Mouse (Mus musculus): ENCODE data around the gene Wipf1. TPM values are rescaled to one million over a fixed set of nuclear protein-coding genes. Genes with fewer than 3 reads are reported as not detected.
"Not testable (repeated sequence)": the region's sequence is repeated elsewhere in the genome, so short reads cannot be mapped to it uniquely, and the experiment has no call there.

The Wipf1 gene
- total and polyA plus RNA-seq, 3 experiments, result 0.98 to 50.6 (median 7.1) TPM

- H3K36me3 ChIP-seq (replicated peaks), result no peaks in the 10 kb centered on the region
- H3K9me3 ChIP-seq (replicated peaks), result no peaks in the 10 kb centered on the region
- ATAC-seq (ENCODE audit: extremely low read depth, insufficient number of reproducible peaks, low FRiP score, poor library complexity, severe bottlenecking) (no peak), DNase-seq (ENCODE audit: low spot score) (no peak)
- peaks cover 12% of the 10 kb centered on the region for H3K27me3 ChIP-seq (ENCODE audit: insufficient read depth, low read length)
- TF ChIP-seq TAL1 (conservative IDR thresholded peaks at IDR 0.05; ENCODE audit: low read depth, low read length) (no peak), GATA2 (IDR thresholded peaks at IDR 0.05; ENCODE audit: borderline replicate concordance, low read depth, low read length) (no peak), CTCF (IDR thresholded peaks at IDR 0.05; ENCODE audit: low read depth, low read length) (no peak), GATA1 (IDR thresholded peaks at IDR 0.05; ENCODE audit: borderline replicate concordance, low read length) (no peak), POLR2AphosphoS5 (IDR thresholded peaks at IDR 0.05; ENCODE audit: insufficient replicate concordance, low read depth, low read length) (no peak)
- H3K4me3 ChIP-seq (ENCODE audit: low read depth, low read length), result no peak overlapping the region
- no peaks in the 10 kb centered on the region; the same call in 1 of the 2 replicates for H3K4me1 ChIP-seq (ENCODE audit: insufficient read depth, low read depth, low read length)
Measured at GRCm38 (mm10) chr2:73507886-73508285, 21.6 kb downstream of the Wipf1 start.

DNA sequence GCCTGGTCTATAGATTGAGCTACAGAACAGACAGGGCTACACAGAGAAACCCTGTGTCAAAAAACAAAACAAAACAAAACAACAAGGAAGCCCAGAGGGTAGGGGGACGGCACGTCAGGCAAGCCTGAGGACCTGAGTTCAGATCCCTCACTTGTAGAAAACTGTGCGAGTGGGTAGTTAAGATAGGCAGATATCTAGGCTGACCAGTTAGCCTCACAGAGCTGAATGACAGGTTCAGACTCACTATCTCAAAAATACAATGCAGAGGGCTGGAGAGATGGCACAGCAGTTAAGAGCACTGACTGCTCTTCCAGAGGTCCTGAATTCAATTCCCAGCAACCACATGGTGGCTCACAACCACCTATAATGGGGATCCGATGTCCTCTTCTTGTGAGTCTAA is 23.2 kb downstream of the Wipf1 start:
- not testable (repeated sequence) for ATAC-seq (ENCODE audit: extremely low read depth, insufficient number of reproducible peaks, low FRiP score, poor library complexity, severe bottlenecking); H3K36me3 ChIP-seq (replicated peaks)

DNA sequence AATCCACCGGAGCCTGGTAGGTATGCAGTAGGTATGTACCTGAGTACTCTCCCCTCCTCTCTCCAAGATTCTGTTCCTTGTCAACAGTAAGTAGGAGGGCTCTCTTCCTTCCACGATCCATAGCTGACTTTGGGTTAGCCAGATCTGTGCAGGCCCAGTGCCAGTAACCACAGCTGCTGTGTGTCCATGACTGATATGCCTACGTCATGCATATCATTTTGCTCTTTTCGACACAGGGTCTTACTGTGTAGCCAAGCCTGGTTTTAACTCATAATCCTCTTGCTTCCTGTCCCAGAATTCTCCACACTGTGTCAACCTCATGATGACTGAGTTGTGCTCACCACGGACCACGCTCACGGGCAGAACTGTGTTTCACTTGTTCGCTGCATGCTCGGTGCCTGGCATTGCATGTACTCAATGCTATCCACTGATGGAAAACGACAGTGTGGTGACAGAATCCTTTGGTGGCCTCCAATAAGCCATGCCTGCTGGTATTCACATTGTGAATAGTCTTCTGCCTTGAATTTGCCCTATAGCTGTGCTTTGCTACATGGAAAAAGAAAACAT is 26.6 kb downstream of the Wipf1 start:
- no peaks in the 10 kb centered on the region for H3K36me3 ChIP-seq (replicated peaks)
- H3K9me3 ChIP-seq (replicated peaks), result no peaks in the 10 kb centered on the region
- TF ChIP-seq TAL1 (conservative IDR thresholded peaks at IDR 0.05; ENCODE audit: low read depth, low read length) (no peak), CTCF (IDR thresholded peaks at IDR 0.05; ENCODE audit: low read depth, low read length) (no peak), GATA2 (IDR thresholded peaks at IDR 0.05; ENCODE audit: borderline replicate concordance, low read depth, low read length) (no peak), GATA1 (IDR thresholded peaks at IDR 0.05; ENCODE audit: borderline replicate concordance, low read length) (no peak), POLR2AphosphoS5 (IDR thresholded peaks at IDR 0.05; ENCODE audit: insufficient replicate concordance, low read depth, low read length) (no peak)
- H3K27me3 ChIP-seq (ENCODE audit: insufficient read depth, low read length), result peaks cover 19% of the 10 kb centered on the region
- no peaks in the 10 kb centered on the region; the same call in 1 of the 2 replicates for H3K4me1 ChIP-seq (ENCODE audit: insufficient read depth, low read depth, low read length)
- H3K4me3 ChIP-seq (ENCODE audit: low read depth, low read length), result no peak overlapping the region
- ATAC-seq (ENCODE audit: extremely low read depth, insufficient number of reproducible peaks, low FRiP score, poor library complexity, severe bottlenecking) (no peak), DNase-seq (ENCODE audit: low spot score) (no peak)

More for the DNA sequence above, 23.2 kb downstream of the Wipf1 start:
- H3K27me3 ChIP-seq (ENCODE audit: insufficient read depth, low read length), result peaks cover 19% of the 10 kb centered on the region
- not testable (repeated sequence) for DNase-seq (ENCODE audit: low spot score); H3K4me3 ChIP-seq (ENCODE audit: low read depth, low read length); H3K9me3 ChIP-seq (replicated peaks); H3K4me1 ChIP-seq (ENCODE audit: insufficient read depth, low read depth, low read length)

- DNase-seq (ENCODE audit: low spot score) (no peak), ATAC-seq (ENCODE audit: extremely low read depth, insufficient number of reproducible peaks, low FRiP score, poor library complexity, severe bottlenecking) (no peak)
- no peak for TF ChIP-seq POLR2AphosphoS5 (IDR thresholded peaks at IDR 0.05; ENCODE audit: insufficient replicate concordance, low read depth, low read length)
- H3K36me3 ChIP-seq (replicated peaks), result no peaks in the 10 kb centered on the region
- no peaks in the 10 kb centered on the region for H3K9me3 ChIP-seq (replicated peaks)
- no peaks in the 10 kb centered on the region; the same call in 1 of the 2 replicates for H3K4me1 ChIP-seq (ENCODE audit: insufficient read depth, low read depth, low read length)
- H3K4me3 ChIP-seq (ENCODE audit: low read depth, low read length), result no peak overlapping the region
- peaks cover 19% of the 10 kb centered on the region for H3K27me3 ChIP-seq (ENCODE audit: insufficient read depth, low read length)
Measured at GRCm38 (mm10) chr2:73500864-73501263, 28.7 kb downstream of the Wipf1 start.

DNA sequence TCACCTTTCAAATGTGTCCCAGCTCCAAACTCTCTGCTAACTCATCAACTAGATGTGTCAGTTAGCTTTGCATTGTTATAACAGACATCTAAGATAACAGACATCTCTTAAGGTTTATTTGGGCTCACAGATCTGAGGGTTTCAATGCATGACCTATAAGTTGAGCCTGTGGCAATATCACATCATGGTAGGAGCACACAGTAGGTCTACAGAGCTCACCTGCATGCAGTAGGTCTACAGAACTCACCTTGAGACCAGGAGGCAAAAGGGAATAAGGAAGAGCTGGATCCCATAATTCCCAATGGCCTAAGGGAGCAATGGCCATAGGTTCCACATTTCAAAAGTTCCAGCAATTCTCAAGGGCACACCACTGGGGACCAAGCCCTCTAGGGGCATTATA is 31.2 kb downstream of the Wipf1 start:
- ATAC-seq (ENCODE audit: extremely low read depth, insufficient number of reproducible peaks, low FRiP score, poor library complexity, severe bottlenecking), result no peak
- H3K36me3 ChIP-seq (replicated peaks), result no peaks in the 10 kb centered on the region

DNA sequence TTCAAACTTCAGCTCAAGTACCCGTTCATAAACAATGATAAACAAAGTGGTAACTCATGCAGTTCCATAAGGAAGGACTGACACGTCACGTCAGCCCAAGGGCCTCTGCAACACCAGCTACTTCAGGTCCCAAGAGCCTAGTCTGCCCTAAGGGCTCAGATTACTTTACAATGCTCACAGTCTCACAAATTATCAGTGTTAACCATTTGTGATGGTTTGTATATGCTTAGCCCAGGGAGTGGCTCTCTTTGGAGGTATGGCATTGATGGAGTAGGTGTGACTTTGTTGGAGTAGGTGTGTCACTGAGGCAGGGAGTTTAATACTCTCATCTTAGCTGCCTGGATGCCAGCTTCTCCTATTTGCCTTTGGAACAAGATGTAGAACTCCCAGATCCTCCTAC is 32.0 kb downstream of the Wipf1 start:
- TF ChIP-seq TAL1 (conservative IDR thresholded peaks at IDR 0.05; ENCODE audit: low read depth, low read length), result no peak
- TF ChIP-seq GATA1 (IDR thresholded peaks at IDR 0.05; ENCODE audit: borderline replicate concordance, low read length), result no peak
- no peak for TF ChIP-seq GATA2 (IDR thresholded peaks at IDR 0.05; ENCODE audit: borderline replicate concordance, low read depth, low read length)
- no peak for TF ChIP-seq CTCF (IDR thresholded peaks at IDR 0.05; ENCODE audit: low read depth, low read length)
- no peak overlapping the region for H3K4me3 ChIP-seq (ENCODE audit: low read depth, low read length)
- H3K36me3 ChIP-seq (replicated peaks), result no peaks in the 10 kb centered on the region
- no peaks in the 10 kb centered on the region for H3K9me3 ChIP-seq (replicated peaks)
- peaks cover 19% of the 10 kb centered on the region for H3K27me3 ChIP-seq (ENCODE audit: insufficient read depth, low read length)
- DNase-seq (ENCODE audit: low spot score), result no peak
- H3K4me1 ChIP-seq (ENCODE audit: insufficient read depth, low read depth, low read length), result no peaks in the 10 kb centered on the region
- no peak for ATAC-seq (ENCODE audit: extremely low read depth, insufficient number of reproducible peaks, low FRiP score, poor library complexity, severe bottlenecking)

More for the DNA sequence above, 31.2 kb downstream of the Wipf1 start:
- Histone ChIP-seq H3K4me1 (ENCODE audit: insufficient read depth, low read depth, low read length) (no peaks in the 10 kb centered on the region; the same call in 1 of the 2 replicates), H3K27me3 (ENCODE audit: insufficient read depth, low read length) (peaks cover 19% of the 10 kb centered on the region), H3K4me3 (ENCODE audit: low read depth, low read length) (no peak overlapping the region), H3K9me3 (replicated peaks) (no peaks in the 10 kb centered on the region)
- TF ChIP-seq CTCF (IDR thresholded peaks at IDR 0.05; ENCODE audit: low read depth, low read length) (no peak), TAL1 (conservative IDR thresholded peaks at IDR 0.05; ENCODE audit: low read depth, low read length) (no peak), POLR2AphosphoS5 (IDR thresholded peaks at IDR 0.05; ENCODE audit: insufficient replicate concordance, low read depth, low read length) (no peak), GATA1 (IDR thresholded peaks at IDR 0.05; ENCODE audit: borderline replicate concordance, low read length) (no peak), GATA2 (IDR thresholded peaks at IDR 0.05; ENCODE audit: borderline replicate concordance, low read depth, low read length) (no peak)
- DNase-seq (ENCODE audit: low spot score), result no peak

DNA sequence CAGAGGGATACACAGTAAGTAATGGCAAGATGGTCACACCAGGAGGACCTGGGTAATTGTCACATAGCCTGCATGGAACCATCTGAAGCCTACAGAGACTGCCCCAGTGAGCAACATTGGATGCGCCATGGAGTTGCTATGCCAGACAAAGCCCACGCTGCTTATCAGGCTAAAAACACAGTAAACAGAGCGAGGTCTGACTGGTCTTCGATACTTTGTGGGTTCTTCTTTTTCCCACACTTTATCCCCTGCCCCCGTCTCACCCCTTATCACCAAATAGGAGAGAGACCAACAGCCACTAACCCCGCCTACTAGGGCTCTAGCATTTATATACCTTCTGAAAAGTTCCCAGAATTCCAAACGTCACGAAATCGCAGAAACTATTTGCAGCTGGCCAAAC is 32.6 kb downstream of the Wipf1 start:
- Histone ChIP-seq H3K9me3 (replicated peaks) (no peaks in the 10 kb centered on the region), H3K4me1 (ENCODE audit: insufficient read depth, low read depth, low read length) (no peaks in the 10 kb centered on the region), H3K4me3 (ENCODE audit: low read depth, low read length) (no peak overlapping the region), H3K27me3 (ENCODE audit: insufficient read depth, low read length) (peaks cover 14% of the 10 kb centered on the region), H3K36me3 (replicated peaks) (no peaks in the 10 kb centered on the region)
- no peak for TF ChIP-seq TAL1 (conservative IDR thresholded peaks at IDR 0.05; ENCODE audit: low read depth, low read length)
- no peak for TF ChIP-seq CTCF (IDR thresholded peaks at IDR 0.05; ENCODE audit: low read depth, low read length)
- TF ChIP-seq GATA1 (IDR thresholded peaks at IDR 0.05; ENCODE audit: borderline replicate concordance, low read length), result no peak
- TF ChIP-seq GATA2 (IDR thresholded peaks at IDR 0.05; ENCODE audit: borderline replicate concordance, low read depth, low read length), result no peak
- TF ChIP-seq POLR2AphosphoS5 (IDR thresholded peaks at IDR 0.05; ENCODE audit: insufficient replicate concordance, low read depth, low read length), result no peak
- DNase-seq (ENCODE audit: low spot score) (no peak), ATAC-seq (ENCODE audit: extremely low read depth, insufficient number of reproducible peaks, low FRiP score, poor library complexity, severe bottlenecking) (no peak)

Measured in G1E (cell line).